Mouse (Mus musculus): ENCODE data around the gene Btbd9. TPM values are rescaled to one million over a fixed set of nuclear protein-coding genes. Genes with fewer than 3 reads are reported as not detected.

Btbd9 gene
- polyA plus RNA-seq, 1 experiment from 2014 or later: 41.1 TPM

GRCm38 (mm10) chr17:30341556-30341955 lies 234.7 kb downstream of the Btbd9 start:
- no peak overlapping the region for H3K4me3 ChIP-seq (ENCODE audit: low read depth, low read length)
- WGBS: 82% methylated on average over 6 of the region's 6 CpGs
- no peak overlapping the region for H3K27ac ChIP-seq (replicated peaks; ENCODE audit: low read depth, low read length)
- no peak for DNase-seq (ENCODE audit: low spot score)
- H3K4me2 ChIP-seq (ENCODE audit: low read depth, severe bottlenecking): no peak overlapping the region
- no peak overlapping the region for H3K9ac ChIP-seq (ENCODE audit: low read length)
- no peak for ATAC-seq (ENCODE audit: insufficient number of reproducible peaks, low FRiP score, low TSS enrichment, low read depth)
- no peaks in the 10 kb centered on the region for H3K4me1 ChIP-seq (ENCODE audit: control insufficient read depth, insufficient read depth, low read length)
- H3K27me3 ChIP-seq (ENCODE audit: control insufficient read depth, insufficient read depth, low read length): no peaks in the 10 kb centered on the region
- no peaks in the 10 kb centered on the region for H3K9me3 ChIP-seq (ENCODE audit: control insufficient read depth, low read length)
- no peaks in the 10 kb centered on the region for H3K36me3 ChIP-seq (ENCODE audit: control insufficient read depth, insufficient read depth, low read length)

- H3K36me3 ChIP-seq (ENCODE audit: control insufficient read depth, insufficient read depth, low read length): no peaks in the 10 kb centered on the region
- no peak overlapping the region for H3K27ac ChIP-seq (replicated peaks; ENCODE audit: low read depth, low read length)
- H3K27me3 ChIP-seq (ENCODE audit: control insufficient read depth, insufficient read depth, low read length): no peaks in the 10 kb centered on the region
- no peak for ATAC-seq (ENCODE audit: insufficient number of reproducible peaks, low FRiP score, low TSS enrichment, low read depth)
- H3K4me1 ChIP-seq (ENCODE audit: control insufficient read depth, insufficient read depth, low read length): peaks cover 9% of the 10 kb centered on the region
- H3K9ac ChIP-seq (ENCODE audit: low read length): no peak overlapping the region
- H3K4me3 ChIP-seq (ENCODE audit: low read depth, low read length): no peak overlapping the region
- 87% methylated on average over 13 of the region's 13 CpGs for WGBS
- no peak for DNase-seq (ENCODE audit: low spot score)
- no peaks in the 10 kb centered on the region for H3K9me3 ChIP-seq (ENCODE audit: control insufficient read depth, low read length)
- H3K4me2 ChIP-seq (ENCODE audit: low read depth, severe bottlenecking): no peak overlapping the region
These were observed 235.7 kb downstream of the Btbd9 start for GRCm38 (mm10) chr17:30340495-30341126.

GRCm38 (mm10) chr17:30339317-30339716 lies 237.0 kb downstream of the Btbd9 start:
- 91% methylated on average over 5 of the region's 5 CpGs for WGBS
- Histone ChIP-seq H3K4me2 (ENCODE audit: low read depth, severe bottlenecking) (no peak overlapping the region), H3K9me3 (ENCODE audit: control insufficient read depth, low read length) (no peaks in the 10 kb centered on the region), H3K4me3 (ENCODE audit: low read depth, low read length) (no peak overlapping the region), H3K27me3 (ENCODE audit: control insufficient read depth, insufficient read depth, low read length) (no peaks in the 10 kb centered on the region), H3K36me3 (ENCODE audit: control insufficient read depth, insufficient read depth, low read length) (no peaks in the 10 kb centered on the region), H3K27ac (replicated peaks; ENCODE audit: low read depth, low read length) (no peak overlapping the region), H3K9ac (ENCODE audit: low read length) (no peak overlapping the region), H3K4me1 (ENCODE audit: control insufficient read depth, insufficient read depth, low read length) (peaks cover 14% of the 10 kb centered on the region)
- ATAC-seq (ENCODE audit: insufficient number of reproducible peaks, low FRiP score, low TSS enrichment, low read depth) (no peak), DNase-seq (ENCODE audit: low spot score) (no peak)

DNA sequence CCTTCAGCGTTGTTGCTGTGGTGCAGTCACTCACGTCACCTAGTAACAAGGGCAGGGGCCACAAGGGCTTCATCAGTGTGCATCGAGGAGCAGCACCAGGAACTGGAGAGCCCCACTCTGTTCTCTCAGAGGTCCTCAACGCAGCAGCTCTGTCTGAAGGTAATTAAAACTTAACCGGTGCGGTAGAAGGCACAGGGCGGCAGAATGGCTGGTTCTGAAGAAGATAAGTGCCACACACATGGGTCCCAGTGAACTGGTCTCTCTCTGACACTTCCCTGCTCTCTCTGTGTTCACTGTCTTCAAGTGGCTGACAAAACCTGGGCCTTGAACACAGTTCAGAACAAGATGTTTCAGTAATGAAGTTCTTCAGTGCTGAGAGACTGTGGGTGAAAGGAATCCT lies 239.5 kb downstream of the Btbd9 start:
- no peak overlapping the region for H3K4me2 ChIP-seq (ENCODE audit: low read depth, severe bottlenecking)
- H3K27me3 ChIP-seq (ENCODE audit: control insufficient read depth, insufficient read depth, low read length): no peaks in the 10 kb centered on the region
- H3K27ac ChIP-seq (replicated peaks; ENCODE audit: low read depth, low read length): no peak overlapping the region
- DNase-seq (ENCODE audit: low spot score): no peak
- H3K4me3 ChIP-seq (ENCODE audit: low read depth, low read length): no peak overlapping the region
- H3K9me3 ChIP-seq (ENCODE audit: control insufficient read depth, low read length): no peaks in the 10 kb centered on the region
- WGBS: 51% methylated on average over 7 of the region's 7 CpGs
- ATAC-seq (ENCODE audit: insufficient number of reproducible peaks, low FRiP score, low TSS enrichment, low read depth): no peak
- H3K9ac ChIP-seq (ENCODE audit: low read length): no peak overlapping the region
- peaks cover 14% of the 10 kb centered on the region for H3K4me1 ChIP-seq (ENCODE audit: control insufficient read depth, insufficient read depth, low read length)
- no peaks in the 10 kb centered on the region for H3K36me3 ChIP-seq (ENCODE audit: control insufficient read depth, insufficient read depth, low read length)

DNA sequence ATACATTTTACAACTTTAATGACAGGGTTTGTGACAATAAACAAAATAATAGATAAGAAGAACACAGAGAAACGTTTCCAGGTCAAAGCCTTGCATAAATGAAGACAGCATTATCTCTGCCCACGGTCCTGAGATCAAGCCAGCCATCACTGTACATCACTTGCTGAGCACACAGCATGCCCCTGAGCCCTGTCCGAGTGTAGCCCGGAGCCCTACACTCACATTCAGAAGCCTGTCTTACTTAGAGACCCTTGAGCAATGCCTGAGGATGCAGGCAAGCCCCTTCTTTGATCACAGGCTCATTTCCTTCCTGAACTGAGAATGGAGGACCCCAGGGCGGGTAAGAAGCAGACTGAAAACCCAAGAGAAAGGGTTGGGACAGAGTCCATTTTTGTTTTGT lies 240.0 kb downstream of the Btbd9 start:
- no peak overlapping the region for H3K4me2 ChIP-seq (ENCODE audit: low read depth, severe bottlenecking)
- ATAC-seq (ENCODE audit: insufficient number of reproducible peaks, low FRiP score, low TSS enrichment, low read depth): no peak
- 50% methylated on average over 5 of the region's 5 CpGs for WGBS
- no peaks in the 10 kb centered on the region for H3K27me3 ChIP-seq (ENCODE audit: control insufficient read depth, insufficient read depth, low read length)
- no peak overlapping the region for H3K4me3 ChIP-seq (ENCODE audit: low read depth, low read length)
- H3K9me3 ChIP-seq (ENCODE audit: control insufficient read depth, low read length): no peaks in the 10 kb centered on the region
- peaks cover 14% of the 10 kb centered on the region for H3K4me1 ChIP-seq (ENCODE audit: control insufficient read depth, insufficient read depth, low read length)
- no peak overlapping the region for H3K27ac ChIP-seq (replicated peaks; ENCODE audit: low read depth, low read length)
- no peaks in the 10 kb centered on the region for H3K36me3 ChIP-seq (ENCODE audit: control insufficient read depth, insufficient read depth, low read length)
- DNase-seq (ENCODE audit: low spot score): no peak
- no peak overlapping the region for H3K9ac ChIP-seq (ENCODE audit: low read length)

- Histone ChIP-seq H3K27me3 (ENCODE audit: control insufficient read depth, insufficient read depth, low read length) (no peaks in the 10 kb centered on the region), H3K27ac (replicated peaks; ENCODE audit: low read depth, low read length) (0 out of 2 replicates have a peak overlapping the region, but pooled peaks have one; percentile 14), H3K36me3 (ENCODE audit: control insufficient read depth, insufficient read depth, low read length) (no peaks in the 10 kb centered on the region), H3K9ac (ENCODE audit: low read length) (no peak overlapping the region), H3K4me1 (ENCODE audit: control insufficient read depth, insufficient read depth, low read length) (peaks cover 14% of the 10 kb centered on the region), H3K4me3 (ENCODE audit: low read depth, low read length) (no peak overlapping the region), H3K4me2 (ENCODE audit: low read depth, severe bottlenecking) (no peak overlapping the region), H3K9me3 (ENCODE audit: control insufficient read depth, low read length) (no peaks in the 10 kb centered on the region)
- WGBS: 26% methylated on average over 8 of the region's 8 CpGs
- ATAC-seq (ENCODE audit: insufficient number of reproducible peaks, low FRiP score, low TSS enrichment, low read depth) (no peak), DNase-seq (ENCODE audit: low spot score) (peak; percentile 40)
These were observed 240.5 kb downstream of the Btbd9 start for GRCm38 (mm10) chr17:30335746-30336145.

DNA sequence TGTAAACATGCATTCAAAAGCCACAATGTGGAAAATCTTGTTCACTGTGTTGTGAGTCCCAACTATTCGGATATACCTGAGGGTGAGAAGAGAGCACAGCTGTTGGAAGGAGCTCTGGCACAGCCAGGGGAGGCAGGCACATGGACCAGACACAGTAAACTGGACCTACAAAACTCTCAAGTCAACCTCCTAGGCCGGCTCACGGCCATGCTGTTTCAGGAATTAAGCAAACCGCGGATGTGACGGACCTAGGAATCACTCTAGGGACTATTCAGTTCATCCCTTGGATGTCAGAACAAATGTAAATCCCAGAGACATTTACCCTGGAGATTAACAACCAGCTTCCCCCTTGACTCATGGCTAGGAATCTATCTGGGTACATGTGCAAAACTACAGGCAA lies 242.0 kb downstream of the Btbd9 start:
- H3K27ac ChIP-seq (replicated peaks; ENCODE audit: low read depth, low read length): no peak overlapping the region
- WGBS: 91% methylated on average over 6 of the region's 6 CpGs
- DNase-seq (ENCODE audit: low spot score): no peak

DNA sequence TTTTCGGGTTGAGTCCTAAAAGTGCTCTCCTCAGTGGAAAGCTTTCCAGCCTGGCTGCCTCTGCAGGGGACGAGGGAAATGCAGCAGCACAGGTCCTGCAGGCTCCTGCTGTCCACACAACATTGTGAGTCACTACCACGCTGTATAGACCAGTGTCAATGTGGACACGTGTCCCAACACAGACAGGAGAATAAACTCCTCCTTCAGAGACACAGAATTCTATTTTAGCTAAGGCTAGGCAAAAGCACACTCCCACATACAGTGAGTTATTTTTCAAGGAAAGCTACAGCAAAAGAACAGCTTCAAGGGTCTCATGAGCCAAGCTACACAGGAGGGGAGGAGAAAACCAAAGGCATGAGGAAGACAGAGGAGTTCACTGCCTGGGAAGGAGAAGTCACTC lies 243.2 kb downstream of the Btbd9 start:
- Histone ChIP-seq H3K4me3 (ENCODE audit: low read depth, low read length) (no peak overlapping the region), H3K36me3 (ENCODE audit: control insufficient read depth, insufficient read depth, low read length) (no peaks in the 10 kb centered on the region), H3K4me1 (ENCODE audit: control insufficient read depth, insufficient read depth, low read length) (peaks cover 14% of the 10 kb centered on the region), H3K9me3 (ENCODE audit: control insufficient read depth, low read length) (no peaks in the 10 kb centered on the region), H3K4me2 (ENCODE audit: low read depth, severe bottlenecking) (no peak overlapping the region), H3K9ac (ENCODE audit: low read length) (no peak overlapping the region), H3K27ac (replicated peaks; ENCODE audit: low read depth, low read length) (no peak overlapping the region), H3K27me3 (ENCODE audit: control insufficient read depth, insufficient read depth, low read length) (no peaks in the 10 kb centered on the region)
- 81% methylated on average over 4 of the region's 4 CpGs for WGBS
- DNase-seq (ENCODE audit: low spot score) (no peak), ATAC-seq (ENCODE audit: insufficient number of reproducible peaks, low FRiP score, low TSS enrichment, low read depth) (no peak)

More for the DNA sequence above, 242.0 kb downstream of the Btbd9 start:
- H3K9ac ChIP-seq (ENCODE audit: low read length): no peak overlapping the region
- H3K9me3 ChIP-seq (ENCODE audit: control insufficient read depth, low read length): no peaks in the 10 kb centered on the region
- H3K4me1 ChIP-seq (ENCODE audit: control insufficient read depth, insufficient read depth, low read length): peaks cover 14% of the 10 kb centered on the region
- H3K36me3 ChIP-seq (ENCODE audit: control insufficient read depth, insufficient read depth, low read length): no peaks in the 10 kb centered on the region
- no peak for ATAC-seq (ENCODE audit: insufficient number of reproducible peaks, low FRiP score, low TSS enrichment, low read depth)
- no peak overlapping the region for H3K4me2 ChIP-seq (ENCODE audit: low read depth, severe bottlenecking)
- no peak overlapping the region for H3K4me3 ChIP-seq (ENCODE audit: low read depth, low read length)
- no peaks in the 10 kb centered on the region for H3K27me3 ChIP-seq (ENCODE audit: control insufficient read depth, insufficient read depth, low read length)

- no peak for ATAC-seq (ENCODE audit: insufficient number of reproducible peaks, low FRiP score, low TSS enrichment, low read depth)
- Histone ChIP-seq H3K27me3 (ENCODE audit: control insufficient read depth, insufficient read depth, low read length) (no peaks in the 10 kb centered on the region), H3K27ac (replicated peaks; ENCODE audit: low read depth, low read length) (no peak overlapping the region), H3K9ac (ENCODE audit: low read length) (no peak overlapping the region), H3K4me3 (ENCODE audit: low read depth, low read length) (no peak overlapping the region), H3K9me3 (ENCODE audit: control insufficient read depth, low read length) (no peaks in the 10 kb centered on the region), H3K4me2 (ENCODE audit: low read depth, severe bottlenecking) (no peak overlapping the region), H3K36me3 (ENCODE audit: control insufficient read depth, insufficient read depth, low read length) (no peaks in the 10 kb centered on the region), H3K4me1 (ENCODE audit: control insufficient read depth, insufficient read depth, low read length) (peaks cover 13% of the 10 kb centered on the region)
- no peak for DNase-seq (ENCODE audit: low spot score)
- 72% methylated on average over 6 of the region's 6 CpGs for WGBS
These were observed 244.9 kb downstream of the Btbd9 start for GRCm38 (mm10) chr17:30331380-30331779.
